Mouse (Mus musculus): ENCODE measurements around the gene Cacna1e. TPM values are rescaled to one million over a fixed set of nuclear protein-coding genes. Genes with fewer than 3 reads are reported as not detected.

Gene Cacna1e
- polyA plus RNA-seq, 1 experiment: not detected

- Histone ChIP-seq H3K27ac (ENCODE audit: insufficient read depth, low read depth, low read length) (no peak overlapping the region), H3K4me3 (ENCODE audit: insufficient read depth, low read length) (no peak overlapping the region), H3K4me1 (ENCODE audit: control insufficient read depth, insufficient read depth, low read length) (no peaks in the 10 kb centered on the region)
- no peak for TF ChIP-seq CTCF (IDR thresholded peaks at IDR 0.05; ENCODE audit: low read depth, low read length)
- TF ChIP-seq POLR2A (IDR thresholded peaks at IDR 0.05; ENCODE audit: borderline replicate concordance, low read depth, low read length): no peak
Measured at GRCm38 (mm10) chr1:154816836-154817235, 67.5 kb downstream of the Cacna1e start.

GRCm38 (mm10) chr1:154816267-154816666, 68.0 kb downstream of the Cacna1e start:
- Histone ChIP-seq H3K4me3 (ENCODE audit: insufficient read depth, low read length) (no peak overlapping the region), H3K27ac (ENCODE audit: insufficient read depth, low read depth, low read length) (no peak overlapping the region), H3K4me1 (ENCODE audit: control insufficient read depth, insufficient read depth, low read length) (no peaks in the 10 kb centered on the region)
- no peak for TF ChIP-seq CTCF (IDR thresholded peaks at IDR 0.05; ENCODE audit: low read depth, low read length)

GRCm38 (mm10) chr1:154805742-154806141, 78.6 kb downstream of the Cacna1e start:
- TF ChIP-seq POLR2A (IDR thresholded peaks at IDR 0.05; ENCODE audit: borderline replicate concordance, low read depth, low read length): no peak
- TF ChIP-seq CTCF (IDR thresholded peaks at IDR 0.05; ENCODE audit: low read depth, low read length): no peak
- H3K4me1 ChIP-seq (ENCODE audit: control insufficient read depth, insufficient read depth, low read length): no peaks in the 10 kb centered on the region
- H3K27ac ChIP-seq (ENCODE audit: insufficient read depth, low read depth, low read length): no peak overlapping the region
- H3K4me3 ChIP-seq (ENCODE audit: insufficient read depth, low read length): no peak overlapping the region

GRCm38 (mm10) chr1:154805038-154805437, 79.3 kb downstream of the Cacna1e start:
- Histone ChIP-seq H3K4me3 (ENCODE audit: insufficient read depth, low read length) (no peak overlapping the region), H3K4me1 (ENCODE audit: control insufficient read depth, insufficient read depth, low read length) (no peaks in the 10 kb centered on the region), H3K27ac (ENCODE audit: insufficient read depth, low read depth, low read length) (no peak overlapping the region)
- no peak for TF ChIP-seq POLR2A (IDR thresholded peaks at IDR 0.05; ENCODE audit: borderline replicate concordance, low read depth, low read length)
- TF ChIP-seq CTCF (IDR thresholded peaks at IDR 0.05; ENCODE audit: low read depth, low read length): no peak

- no peak overlapping the region for H3K27ac ChIP-seq (ENCODE audit: insufficient read depth, low read depth, low read length)
- no peak for TF ChIP-seq CTCF (IDR thresholded peaks at IDR 0.05; ENCODE audit: low read depth, low read length)
- no peak for TF ChIP-seq POLR2A (IDR thresholded peaks at IDR 0.05; ENCODE audit: borderline replicate concordance, low read depth, low read length)
- no peaks in the 10 kb centered on the region for H3K4me1 ChIP-seq (ENCODE audit: control insufficient read depth, insufficient read depth, low read length)
- H3K4me3 ChIP-seq (ENCODE audit: insufficient read depth, low read length): no peak overlapping the region
Measured at GRCm38 (mm10) chr1:154802301-154802904, 81.9 kb downstream of the Cacna1e start.

GRCm38 (mm10) chr1:154799257-154799656, 85.0 kb downstream of the Cacna1e start:
- no peak for TF ChIP-seq CTCF (IDR thresholded peaks at IDR 0.05; ENCODE audit: low read depth, low read length)
- no peak for TF ChIP-seq POLR2A (IDR thresholded peaks at IDR 0.05; ENCODE audit: borderline replicate concordance, low read depth, low read length)
- Histone ChIP-seq H3K27ac (ENCODE audit: insufficient read depth, low read depth, low read length) (no peak overlapping the region), H3K4me3 (ENCODE audit: insufficient read depth, low read length) (no peak overlapping the region), H3K4me1 (ENCODE audit: control insufficient read depth, insufficient read depth, low read length) (peaks cover 7% of the 10 kb centered on the region)

GRCm38 (mm10) chr1:154798771-154799170, 85.5 kb downstream of the Cacna1e start:
- H3K4me1 ChIP-seq (ENCODE audit: control insufficient read depth, insufficient read depth, low read length): peaks cover 9% of the 10 kb centered on the region
- H3K4me3 ChIP-seq (ENCODE audit: insufficient read depth, low read length): no peak overlapping the region
- H3K27ac ChIP-seq (ENCODE audit: insufficient read depth, low read depth, low read length): no peak overlapping the region
- TF ChIP-seq CTCF (IDR thresholded peaks at IDR 0.05; ENCODE audit: low read depth, low read length): no peak
- TF ChIP-seq POLR2A (IDR thresholded peaks at IDR 0.05; ENCODE audit: borderline replicate concordance, low read depth, low read length): no peak

- no peak for TF ChIP-seq POLR2A (IDR thresholded peaks at IDR 0.05; ENCODE audit: borderline replicate concordance, low read depth, low read length)
- no peak for TF ChIP-seq CTCF (IDR thresholded peaks at IDR 0.05; ENCODE audit: low read depth, low read length)
- H3K4me1 ChIP-seq (ENCODE audit: control insufficient read depth, insufficient read depth, low read length): peaks cover 12% of the 10 kb centered on the region
- no peak overlapping the region for H3K27ac ChIP-seq (ENCODE audit: insufficient read depth, low read depth, low read length)
- H3K4me3 ChIP-seq (ENCODE audit: insufficient read depth, low read length): no peak overlapping the region
Measured at GRCm38 (mm10) chr1:154796685-154797084, 87.6 kb downstream of the Cacna1e start.

GRCm38 (mm10) chr1:154794518-154794951, 89.8 kb downstream of the Cacna1e start:
- H3K27ac ChIP-seq (ENCODE audit: insufficient read depth, low read depth, low read length): no peak overlapping the region
- TF ChIP-seq POLR2A (IDR thresholded peaks at IDR 0.05; ENCODE audit: borderline replicate concordance, low read depth, low read length): no peak
- TF ChIP-seq CTCF (IDR thresholded peaks at IDR 0.05; ENCODE audit: low read depth, low read length): no peak
- peaks cover 12% of the 10 kb centered on the region for H3K4me1 ChIP-seq (ENCODE audit: control insufficient read depth, insufficient read depth, low read length)
- no peak overlapping the region for H3K4me3 ChIP-seq (ENCODE audit: insufficient read depth, low read length)

- Histone ChIP-seq H3K27ac (ENCODE audit: insufficient read depth, low read depth, low read length) (no peak overlapping the region), H3K4me3 (ENCODE audit: insufficient read depth, low read length) (no peak overlapping the region), H3K4me1 (ENCODE audit: control insufficient read depth, insufficient read depth, low read length) (peaks cover 12% of the 10 kb centered on the region)
- TF ChIP-seq CTCF (IDR thresholded peaks at IDR 0.05; ENCODE audit: low read depth, low read length): no peak
- no peak for TF ChIP-seq POLR2A (IDR thresholded peaks at IDR 0.05; ENCODE audit: borderline replicate concordance, low read depth, low read length)
Measured at GRCm38 (mm10) chr1:154791544-154792174, 92.6 kb downstream of the Cacna1e start.

Measured in bone marrow macrophage, adult 2 months (primary cell).